Mouse (Mus musculus) kidney, embryonic 14.5 days (tissue): ENCODE data around the gene Herc2. TPM values are rescaled to one million over a fixed set of nuclear protein-coding genes. Genes with fewer than 3 reads are reported as not detected.

ENCODE experiments used
- ATAC-seq: fragments of 200-750 bp; cut with Nextera tagmentation; 2 replicates; pipeline ENCODE4 v1.8.0; 2017; ENCODE audit warnings: moderate number of reproducible peaks, mild to moderate bottlenecking, moderate TSS enrichment, moderate library complexity; ENCODE audit not compliant: low FRiP score, low TSS enrichment
- H3K27ac ChIP-seq: fragments of 300-500 bp; sonication (generic); 2 replicates; pipeline ENCODE4 v1.5.1; 2014; ENCODE audit warnings: low read depth, mild to moderate bottlenecking, low read length, moderate library complexity, mixed read lengths
- H3K27me3 ChIP-seq: fragments of 300-500 bp; sonication (generic); 2 replicates; pipeline ENCODE4 v1.6.1; 2014; ENCODE audit warnings: mild to moderate bottlenecking, low read length; ENCODE audit not compliant: control insufficient read depth, insufficient read depth
- H3K36me3 ChIP-seq: fragments of 300-500 bp; sonication (generic); 2 replicates; pipeline ENCODE4 v1.6.1; 2014; ENCODE audit warnings: low read length, mixed read lengths; ENCODE audit not compliant: control insufficient read depth, insufficient read depth
- H3K4me1 ChIP-seq: fragments of 300-500 bp; sonication (generic); 2 replicates; pipeline ENCODE4 v1.6.1; 2014; ENCODE audit warnings: low read length, mixed read lengths; ENCODE audit not compliant: control insufficient read depth, insufficient read depth
- H3K4me2 ChIP-seq: fragments of 300-500 bp; sonication (generic); replicated peaks from 2 replicates; pipeline ENCODE4 v1.6.1; 2014; ENCODE audit warnings: low read depth, mild to moderate bottlenecking, low read length
- H3K4me3 ChIP-seq: fragments of 300-500 bp; sonication (generic); 2 replicates; pipeline ENCODE4 v1.5.1; 2014; ENCODE audit warnings: mild to moderate bottlenecking, low read length
- H3K9ac ChIP-seq: fragments of 300-500 bp; sonication (generic); 2 replicates; pipeline ENCODE4 v1.6.1; 2014; ENCODE audit warnings: low read depth, mild to moderate bottlenecking, low read length, moderate library complexity
- H3K9me3 ChIP-seq: fragments of 300-500 bp; sonication (generic); 2 replicates; pipeline ENCODE4 v1.6.1; 2016; ENCODE audit warnings: low read length; ENCODE audit not compliant: control insufficient read depth
- WGBS: fragments of 180-500 bp; shearing (Covaris S2); extraction: QIAGEN DNeasy Blood & Tissue Kit; methylation state at CpG from one replicate; pipeline ENCODE4 v1.1.7; 2014; 5-methylcytosine and 5-hydroxymethylcytosine counted together
- polyA plus RNA-seq: library from polyadenylated mRNA; unstranded; fragments of >200 nt; fragmentation: Nextera tagmentation; extraction: Ambion mirVana; gene quantifications from 2 replicates; pipeline ENCODE4 v1.2.1, GENCODE M21; 2014

Herc2 gene
- polyA plus RNA-seq, 1 experiment from 2014 or later: 27.9 TPM

DNA sequence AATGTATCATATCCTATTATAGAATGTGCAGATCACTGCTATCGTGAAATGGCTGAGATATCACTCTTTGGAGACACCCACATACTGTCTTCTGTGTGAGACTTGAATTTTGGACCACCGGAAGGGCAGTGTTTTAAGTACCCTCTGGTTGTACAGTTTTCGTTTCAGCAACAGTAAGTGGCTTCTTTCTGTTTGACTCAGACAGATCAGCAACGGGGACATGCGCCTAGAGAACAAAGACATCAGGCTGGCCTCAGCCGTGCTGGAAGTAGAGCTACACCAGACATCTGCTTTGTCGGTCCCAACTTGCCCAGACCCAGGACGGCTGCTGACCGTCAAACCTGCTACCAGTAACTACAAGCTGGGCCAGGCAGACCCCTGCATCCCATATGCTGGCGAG is 204.6 kb downstream of the Herc2 start:
- Histone ChIP-seq H3K27me3 (no peaks in the 10 kb centered on the region), H3K4me1 (no peaks in the 10 kb centered on the region), H3K9ac (no peak overlapping the region), H3K4me3 (no peak overlapping the region), H3K9me3 (no peaks in the 10 kb centered on the region), H3K27ac (no peak overlapping the region), H3K4me2 (no peak overlapping the region), H3K36me3 (no peaks in the 10 kb centered on the region)
- 92% methylated on average over 10 of the region's 10 CpGs for WGBS
- no peak for ATAC-seq

DNA sequence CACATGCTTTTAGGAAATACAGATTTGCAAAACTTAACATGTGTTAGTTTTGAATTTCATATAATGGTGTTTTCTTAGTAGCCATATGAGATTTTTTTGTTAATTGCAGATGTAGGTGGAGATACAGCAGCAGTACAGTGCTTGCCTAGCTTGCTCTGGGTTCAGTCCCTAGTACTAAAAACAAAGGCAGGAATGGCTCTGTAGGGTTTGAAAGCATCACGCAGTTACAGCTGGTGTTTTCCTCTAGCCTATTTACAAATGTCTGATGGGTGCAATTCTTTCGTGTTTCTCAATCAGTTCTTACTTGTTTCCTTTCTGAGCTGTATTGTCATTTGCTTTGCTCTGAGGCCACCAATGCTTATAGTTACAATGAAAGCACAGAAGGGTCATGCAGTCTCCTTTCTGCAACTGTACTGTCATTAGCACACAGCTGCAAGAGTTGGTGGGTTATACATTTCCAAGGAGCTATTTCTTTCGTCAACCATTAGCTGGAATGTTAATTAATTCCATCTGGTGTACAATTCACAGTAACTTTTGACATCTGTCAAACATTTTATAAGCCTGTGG is 208.0 kb downstream of the Herc2 start:
- Histone ChIP-seq H3K4me1 (no peaks in the 10 kb centered on the region), H3K27me3 (no peaks in the 10 kb centered on the region), H3K27ac (no peak overlapping the region), H3K36me3 (no peaks in the 10 kb centered on the region), H3K9me3 (no peaks in the 10 kb centered on the region), H3K4me3 (no peak overlapping the region), H3K4me2 (no peak overlapping the region), H3K9ac (no peak overlapping the region)
- ATAC-seq: no peak
- WGBS: 78% methylated on average over 3 of the region's 3 CpGs

DNA sequence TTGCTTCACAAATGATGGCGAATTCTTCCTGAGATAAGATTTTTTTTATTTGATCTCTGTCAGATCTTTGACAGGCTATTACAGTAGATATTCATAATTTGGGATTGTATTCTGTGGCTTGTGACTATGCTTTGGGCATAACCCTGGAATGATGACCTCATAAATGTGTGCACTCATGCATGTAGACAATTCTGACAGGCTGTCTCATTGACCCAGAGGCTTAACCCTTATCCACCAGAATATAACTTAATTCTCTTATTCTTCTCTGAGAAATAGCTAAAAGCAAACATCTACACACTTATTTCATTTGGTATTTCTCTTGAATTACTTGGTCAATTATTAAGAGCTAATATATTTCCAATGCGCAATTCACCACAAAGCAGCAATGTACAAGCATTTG is 227.5 kb downstream of the Herc2 start:
- ATAC-seq: no peak
- WGBS: 79% methylated on average over 2 of the region's 2 CpGs
- H3K27me3 ChIP-seq: no peaks in the 10 kb centered on the region
- no peak overlapping the region for H3K9ac ChIP-seq
- no peak overlapping the region for H3K4me3 ChIP-seq
- no peaks in the 10 kb centered on the region for H3K36me3 ChIP-seq
- no peaks in the 10 kb centered on the region for H3K4me1 ChIP-seq
- H3K4me2 ChIP-seq: no peak overlapping the region
- H3K9me3 ChIP-seq: no peaks in the 10 kb centered on the region
- H3K27ac ChIP-seq: no peak overlapping the region

Other genes starting within 250 kb of the Herc2 start
- 60.3 and 119 TPM in 2 replicates for gene Cyfip1, start 208.5 kb upstream of the Herc2 start, polyA plus RNA-seq
- 39.8 and 56.1 TPM in 2 replicates for gene Nipa2, start 87.7 kb upstream of the Herc2 start, polyA plus RNA-seq
- 3.3 and 4.4 TPM in 2 replicates for gene Nipa1, start 30.2 kb upstream of the Herc2 start, polyA plus RNA-seq
- not detected in 2 replicates for gene Oca2, start 189.6 kb downstream of the Herc2 start, polyA plus RNA-seq